Comparison of ENCODE assay signal across 10 mouse cellular contexts in the genomic region with DNA sequence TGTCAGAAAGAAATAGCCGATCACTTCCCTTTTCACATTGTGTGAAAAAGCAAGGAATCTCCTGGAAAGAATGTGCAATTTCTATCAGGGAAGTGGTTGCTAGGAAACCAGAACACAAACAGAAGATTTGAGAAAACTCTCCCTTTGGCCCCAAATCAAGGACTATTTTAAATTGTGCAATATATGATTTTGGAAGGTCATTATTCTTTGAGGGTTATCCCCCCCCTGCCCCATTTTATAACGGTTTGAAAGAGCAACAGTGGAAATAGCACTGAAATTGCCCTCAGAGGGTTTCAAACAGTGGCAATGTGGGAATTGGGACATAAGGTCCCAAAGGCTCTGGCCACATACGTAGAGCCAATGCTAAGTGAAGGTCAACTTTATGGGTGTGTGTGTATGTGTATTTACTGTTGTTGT.
DNase-seq lines count a peak whose midpoint lies in the region; ATAC-seq and TF ChIP-seq lines count a peak whose summit lies in the region.
"Had no signal": no experiment of that assay in that cellular context is flagged by ENCODE, and none has a peak within 500 bp of the region (broad histone marks: within the 10 kb centered on the region; RNA-seq: fewer than 3 reads in every experiment).

No protein-coding gene starts in this region.

- 14% methylated on average over 3 of the region's 3 CpGs for WGBS in liver, adult 2 months
- WGBS in liver, embryonic 12.5 days (ENCODE audit: insufficient replicate concordance), result 60% methylated on average over 3 of the region's 3 CpGs
- WGBS in embryonic facial prominence, embryonic 11.5 days, result 62% methylated on average over 3 of the region's 3 CpGs

- H3K9ac ChIP-seq in liver, adult 2 months (ENCODE audit: low read depth, low read length), result no peak overlapping the region
- H3K9ac ChIP-seq in liver, embryonic 12.5 days, result no peak overlapping the region
- no peak overlapping the region for H3K9ac ChIP-seq in embryonic facial prominence, embryonic 11.5 days (replicated peaks; ENCODE audit: low read length)
- H3K9ac ChIP-seq: embryonic facial prominence, embryonic 12.5 days had no signal

- TF ChIP-seq POLR2A in liver, adult 2 months (IDR thresholded peaks at IDR 0.05; ENCODE audit: extremely low read depth, insufficient read depth, low read length), result no peak

- intact Hi-C loops in left cerebral cortex, postnatal 10 days (cut with DNase I), result no loop called here

- ATAC-seq in liver, embryonic 12.5 days, result no peak
- ATAC-seq in embryonic facial prominence, embryonic 11.5 days (replicated peaks; ENCODE audit: insufficient number of reproducible peaks, low FRiP score, low TSS enrichment, low read depth), result no peak

- no peaks in the 10 kb centered on the region for H3K27me3 ChIP-seq in liver, adult 2 months (ENCODE audit: control insufficient read depth, insufficient read depth, low read length)
- H3K27me3 ChIP-seq in liver, embryonic 12.5 days (replicated peaks), result no peaks in the 10 kb centered on the region
- H3K27me3 ChIP-seq in embryonic facial prominence, embryonic 11.5 days (ENCODE audit: control insufficient read depth, insufficient read depth, low read length), result no peaks in the 10 kb centered on the region
- H3K27me3 ChIP-seq: embryonic facial prominence, embryonic 12.5 days had no signal

- peak; percentile 43 for DNase-seq in adrenal gland, postnatal 10 days
- no peak for DNase-seq in adrenal gland, adult 8-10 months
- peak; percentile 40 for DNase-seq in liver, adult 2 months (ENCODE audit: extremely low read depth, low read depth, low spot score)
- peak; percentile 49 for DNase-seq in embryonic facial prominence, embryonic 11.5 days (ENCODE audit: low spot score)
- peak; percentile 72 for DNase-seq in lung, postnatal 36 days
- no peak for DNase-seq in spleen, adult 18-20 months
- no peak for DNase-seq in left cerebral cortex, postnatal 10 days (ENCODE audit: extremely low spot score in 1 of 2, low spot score in 2 of 2)
- DNase-seq: kidney, adult 11 months had no signal

- H3K9me3 ChIP-seq in liver, embryonic 12.5 days (replicated peaks), result no peaks in the 10 kb centered on the region
- H3K9me3 ChIP-seq in embryonic facial prominence, embryonic 11.5 days (replicated peaks; ENCODE audit: control insufficient read depth, low read length), result no peaks in the 10 kb centered on the region
- H3K9me3 ChIP-seq: embryonic facial prominence, embryonic 12.5 days had no signal

- no peaks in the 10 kb centered on the region for H3K36me3 ChIP-seq in liver, adult 2 months (ENCODE audit: control insufficient read depth, insufficient read depth, low read length)
- no peaks in the 10 kb centered on the region for H3K36me3 ChIP-seq in liver, embryonic 12.5 days
- no peaks in the 10 kb centered on the region for H3K36me3 ChIP-seq in embryonic facial prominence, embryonic 11.5 days (replicated peaks; ENCODE audit: control insufficient read depth, insufficient read depth, low read depth, low read length)
- H3K36me3 ChIP-seq: embryonic facial prominence, embryonic 12.5 days had no signal

- H3K4me2 ChIP-seq in liver, embryonic 12.5 days, result no peak overlapping the region
- no peak overlapping the region for H3K4me2 ChIP-seq in embryonic facial prominence, embryonic 11.5 days (ENCODE audit: low read depth, low read length)
- H3K4me2 ChIP-seq: embryonic facial prominence, embryonic 12.5 days had no signal

- no peak overlapping the region for H3K4me3 ChIP-seq in liver, adult 2 months (ENCODE audit: insufficient read depth, low read depth, low read length)
- H3K4me3 ChIP-seq in liver, embryonic 12.5 days, result no peak overlapping the region
- H3K4me3 ChIP-seq in embryonic facial prominence, embryonic 11.5 days (ENCODE audit: low read depth, low read length), result no peak overlapping the region
- H3K4me3 ChIP-seq: embryonic facial prominence, embryonic 12.5 days had no signal

- H3K4me1 ChIP-seq in liver, adult 2 months (ENCODE audit: control insufficient read depth, insufficient read depth, low read length), result 0 out of 2 replicates have a peak, but pooled peaks cover 5% of the 10 kb centered on the region
- H3K4me1 ChIP-seq in liver, embryonic 12.5 days, result peaks cover 36% of the 10 kb centered on the region
- no peaks in the 10 kb centered on the region for H3K4me1 ChIP-seq in embryonic facial prominence, embryonic 11.5 days (ENCODE audit: control insufficient read depth, insufficient read depth, low read length)
- H3K4me1 ChIP-seq: embryonic facial prominence, embryonic 12.5 days had no signal

- H3K27ac ChIP-seq in liver, adult 2 months (replicated peaks; ENCODE audit: insufficient read depth, low read depth, low read length), result no peak overlapping the region
- no peak overlapping the region for H3K27ac ChIP-seq in liver, embryonic 12.5 days
- H3K27ac ChIP-seq in embryonic facial prominence, embryonic 11.5 days (replicated peaks; ENCODE audit: low read depth, low read length), result no peak overlapping the region
- H3K27ac ChIP-seq: embryonic facial prominence, embryonic 12.5 days had no signal

- TF ChIP-seq CTCF in liver, adult 2 months (IDR thresholded peaks at IDR 0.05; ENCODE audit: low read depth, low read length), result no peak

- H3K79me2 ChIP-seq in liver, adult 2 months (ENCODE audit: control insufficient read depth, insufficient read depth, low read length), result no peaks in the 10 kb centered on the region

Comparison
In these comparisons a context has a peak if more than half of its experiments do, and no peak if none do; other contexts are left out.
1. DNase-seq: peak in adrenal gland, postnatal 10 days (single experiment), liver, adult 2 months (single experiment), embryonic facial prominence, embryonic 11.5 days (single experiment) and lung, postnatal 36 days (single experiment); none in adrenal gland, adult 8-10 months (single experiment), spleen, adult 18-20 months (0 of 2) and left cerebral cortex, postnatal 10 days (0 of 2).